Mouse (Mus musculus) thymus, adult 2 months (tissue): ENCODE measurements around the gene Kctd3.

Experiments
- CTCF ChIP-seq: fragments of 200-500 bp; IDR thresholded peaks from 2 replicates; pipeline ENCODE4 v1.5.1; 2012; ENCODE audit warnings: mild to moderate bottlenecking, control low read depth, low read length, moderate library complexity, borderline replicate concordance; ENCODE audit not compliant: control insufficient read depth, poor library complexity, insufficient read depth; ENCODE audit errors: extremely low read depth
- POLR2A ChIP-seq: fragments of 200-500 bp; IDR thresholded peaks from 2 replicates; pipeline ENCODE4 v1.6.1; 2012; ENCODE audit warnings: mild to moderate bottlenecking, low read length, control low read depth, moderate library complexity; ENCODE audit not compliant: control insufficient read depth, poor library complexity, insufficient read depth; ENCODE audit errors: extremely low read depth

GRCm38 (mm10) chr1:189057425-189057824 is 49.8 kb upstream of the Kctd3 start:
- TF ChIP-seq CTCF (no peak), POLR2A (no peak)
